Mouse (Mus musculus) testis, adult 2 months (tissue): ENCODE results near the gene Clhc1.

Experiments
- CTCF ChIP-seq: fragments of 200-500 bp; IDR thresholded peaks from 2 replicates; pipeline ENCODE4 v1.5.1; 2012; ENCODE audit warnings: low read depth, mild to moderate bottlenecking, inconsistent platforms, low read length, moderate library complexity; ENCODE audit not compliant: control insufficient read depth, insufficient read depth, insufficient replicate concordance
- POLR2A ChIP-seq: fragments of 200-500 bp; IDR thresholded peaks from 2 replicates; pipeline ENCODE4 v1.6.1; 2012; ENCODE audit warnings: low read depth, mild to moderate bottlenecking, inconsistent platforms, low read length, moderate library complexity; ENCODE audit not compliant: control insufficient read depth

DNA sequence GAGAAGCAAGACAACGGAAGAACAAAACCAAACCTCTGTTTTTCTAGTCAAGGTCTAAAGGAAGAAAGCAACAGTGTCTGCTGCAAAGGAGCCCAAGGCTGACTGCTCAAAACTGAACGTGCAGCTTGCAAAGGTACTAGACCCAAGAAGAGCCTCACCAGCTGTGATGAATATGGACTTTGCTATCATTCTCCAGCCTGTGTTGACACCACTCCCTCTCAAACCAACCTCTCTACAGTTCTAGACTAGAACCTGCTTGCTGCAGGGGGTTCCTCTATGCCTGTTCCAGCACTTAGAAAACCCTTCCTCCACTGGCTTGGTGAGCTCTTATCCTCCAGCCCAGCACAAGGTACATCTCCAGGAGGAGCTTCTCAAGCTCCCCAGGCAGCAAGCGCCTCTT lies 75.6 kb downstream of the Clhc1 start:
- TF ChIP-seq POLR2A (no peak), CTCF (no peak)
